Mouse (Mus musculus) urinary bladder, adult 2 months (tissue): ENCODE results near the gene Oxct1. TPM values are rescaled to one million over a fixed set of nuclear protein-coding genes. Genes with fewer than 3 reads are reported as not detected.

Experiments
- DNase-seq: peaks from one replicate; pipeline ENCODE4 v3.0.0; 2022; ENCODE audit warnings: low spot score
- polyA plus RNA-seq: library from polyadenylated mRNA; depleted of rRNA; stranded (reverse); fragments of >200 nt; gene quantifications from 2 replicates; pipeline ENCODE4 v1.2.3, GENCODE M21; 2012; rRNA removed

The Oxct1 gene
- polyA plus RNA-seq, result 83.8 and 126 TPM in 2 replicates

GRCm38 (mm10) chr15:4026231-4026773 lies at the start of gene Oxct1:
Gene Oxct1 (plus strand): TSS chr15:4026383.
- peak; percentile 76 for DNase-seq

GRCm38 (mm10) chr15:3978279-3978678 lies 47.9 kb upstream of the Oxct1 start:
- no peak for DNase-seq

- peak; percentile 90 for DNase-seq
Observed at GRCm38 (mm10) chr15:3979061-3979848, 46.9 kb upstream of the Oxct1 start, which contains the start of gene Fbxo4. Gene Fbxo4 (minus strand): TSS chr15:3979573.

- DNase-seq, result no peak
Observed at GRCm38 (mm10) chr15:3979871-3980270, 46.3 kb upstream of the Oxct1 start.

GRCm38 (mm10) chr15:3982732-3983131 lies 43.5 kb upstream of the Oxct1 start:
- no peak for DNase-seq

GRCm38 (mm10) chr15:3984876-3985275 lies 41.3 kb upstream of the Oxct1 start:
- no peak for DNase-seq

- DNase-seq, result no peak
Observed at GRCm38 (mm10) chr15:3987981-3988380, 38.2 kb upstream of the Oxct1 start.

GRCm38 (mm10) chr15:3994852-3995447 lies 31.2 kb upstream of the Oxct1 start:
- no peak for DNase-seq

GRCm38 (mm10) chr15:3995448-3996266 lies 30.5 kb upstream of the Oxct1 start, which contains the start of gene AW549877:
Gene AW549877 (minus strand): TSS chr15:3995744.
- DNase-seq, result peak; percentile 99

GRCm38 (mm10) chr15:3996267-3997010 lies 29.7 kb upstream of the Oxct1 start:
- no peak for DNase-seq

- no peak for DNase-seq
Observed at GRCm38 (mm10) chr15:3999144-3999543, 27.0 kb upstream of the Oxct1 start.

GRCm38 (mm10) chr15:4000536-4000935 lies 25.6 kb upstream of the Oxct1 start:
- no peak for DNase-seq

- DNase-seq, result no peak
Observed at GRCm38 (mm10) chr15:4013873-4014272, 12.3 kb upstream of the Oxct1 start.

- DNase-seq, result no peak
Observed at GRCm38 (mm10) chr15:4020711-4021110, 5.5 kb upstream of the Oxct1 start.

GRCm38 (mm10) chr15:4023747-4024146 lies 2.4 kb upstream of the Oxct1 start:
- DNase-seq, result no peak

GRCm38 (mm10) chr15:4024726-4025507 lies 1.3 kb upstream of the Oxct1 start:
- DNase-seq, result no peak

GRCm38 (mm10) chr15:4025508-4025904 lies 677 bp upstream of the Oxct1 start:
- no peak for DNase-seq

GRCm38 (mm10) chr15:4026831-4027584 lies 825 bp downstream of the Oxct1 start:
- peak; percentile 68 for DNase-seq

GRCm38 (mm10) chr15:4027671-4028410 lies 1.7 kb downstream of the Oxct1 start:
- no peak for DNase-seq
